Mouse (Mus musculus): ENCODE data around the gene Rbm3. TPM values are rescaled to one million over a fixed set of nuclear protein-coding genes. Genes with fewer than 3 reads are reported as not detected.
A peak's percentile ranks its signal among the peaks of the same experiment; 100 is the strongest.
"Not testable (repeated sequence)": the region's sequence is repeated elsewhere in the genome, so short reads cannot be mapped to it uniquely, and the experiment has no call there.

Rbm3 gene
- polyA plus RNA-seq, 1 experiment from 2014 or later = 397 TPM

- no peak for DNase-seq (ENCODE audit: low spot score)
- H3K27ac ChIP-seq (replicated peaks) = no peak overlapping the region
- no peaks in the 10 kb centered on the region; the same call in 1 of the 2 replicates for H3K9me3 ChIP-seq (replicated peaks)
- H3K4me1 ChIP-seq = no peaks in the 10 kb centered on the region
- H3K36me3 ChIP-seq = peaks cover 5% of the 10 kb centered on the region; the same call in 1 of the 2 replicates
- no peak overlapping the region for H3K4me3 ChIP-seq
- no peaks in the 10 kb centered on the region for H3K27me3 ChIP-seq (ENCODE audit: low read depth, poor library complexity, severe bottlenecking)
Measured at GRCm38 (mm10) chrX:8117264-8117663, 28.4 kb downstream of the Rbm3 start.

- WGBS = 77% methylated on average over 4 of the region's 4 CpGs
- H3K4me3 ChIP-seq = no peak overlapping the region
- no peak for DNase-seq (ENCODE audit: low spot score)
Measured at GRCm38 (mm10) chrX:8115275-8115674, 30.4 kb downstream of the Rbm3 start.

GRCm38 (mm10) chrX:8105019-8105418 is 40.7 kb downstream of the Rbm3 start:
- no peak overlapping the region for H3K27ac ChIP-seq (replicated peaks)
- H3K9me3 ChIP-seq (replicated peaks) = peaks cover 5% of the 10 kb centered on the region; the same call in 1 of the 2 replicates
- no peaks in the 10 kb centered on the region for H3K27me3 ChIP-seq (ENCODE audit: low read depth, poor library complexity, severe bottlenecking)
- WGBS = 95% methylated on average over 3 of the region's 3 CpGs
- no peak for DNase-seq (ENCODE audit: low spot score)
- no peak overlapping the region for H3K4me3 ChIP-seq
- no peaks in the 10 kb centered on the region for H3K36me3 ChIP-seq
- peaks cover 13% of the 10 kb centered on the region for H3K4me1 ChIP-seq

More at GRCm38 (mm10) chrX:8115275-8115674, 30.4 kb downstream of the Rbm3 start:
- no peaks in the 10 kb centered on the region for H3K4me1 ChIP-seq
- H3K27me3 ChIP-seq (ENCODE audit: low read depth, poor library complexity, severe bottlenecking) = no peaks in the 10 kb centered on the region
- no peak overlapping the region for H3K27ac ChIP-seq (replicated peaks)
- H3K36me3 ChIP-seq = peaks cover 5% of the 10 kb centered on the region; the same call in 1 of the 2 replicates
- no peaks in the 10 kb centered on the region for H3K9me3 ChIP-seq (replicated peaks)

GRCm38 (mm10) chrX:8102213-8102668 is 43.4 kb downstream of the Rbm3 start:
- Histone ChIP-seq H3K9me3 (replicated peaks) (peaks cover 5% of the 10 kb centered on the region; the same call in 1 of the 2 replicates), H3K27ac (replicated peaks) (no peak overlapping the region), H3K4me3 (no peak overlapping the region), H3K27me3 (ENCODE audit: low read depth, poor library complexity, severe bottlenecking) (no peaks in the 10 kb centered on the region), H3K4me1 (peaks cover 15% of the 10 kb centered on the region), H3K36me3 (no peaks in the 10 kb centered on the region)
- 80% methylated on average over 7 of the region's 7 CpGs for WGBS
- no peak for DNase-seq (ENCODE audit: low spot score)

GRCm38 (mm10) chrX:8101017-8101416 is 44.7 kb downstream of the Rbm3 start:
- Histone ChIP-seq H3K36me3 (no peaks in the 10 kb centered on the region), H3K4me1 (peaks cover 15% of the 10 kb centered on the region), H3K4me3 (no peak overlapping the region), H3K27me3 (ENCODE audit: low read depth, poor library complexity, severe bottlenecking) (no peaks in the 10 kb centered on the region), H3K9me3 (replicated peaks) (peaks cover 5% of the 10 kb centered on the region; the same call in 1 of the 2 replicates), H3K27ac (replicated peaks) (peak overlapping the region; percentile 80)
- peak; percentile 77 for DNase-seq (ENCODE audit: low spot score)
- WGBS = 20% methylated on average over 3 of the region's 3 CpGs

- no peak for DNase-seq (ENCODE audit: low spot score)
- WGBS = 70% methylated on average over 4 of the region's 4 CpGs
- H3K36me3 ChIP-seq = no peaks in the 10 kb centered on the region
- peaks cover 5% of the 10 kb centered on the region; the same call in 1 of the 2 replicates for H3K9me3 ChIP-seq (replicated peaks)
- H3K4me1 ChIP-seq = peaks cover 15% of the 10 kb centered on the region
- H3K27ac ChIP-seq (replicated peaks) = no peak overlapping the region
- no peaks in the 10 kb centered on the region for H3K27me3 ChIP-seq (ENCODE audit: low read depth, poor library complexity, severe bottlenecking)
- H3K4me3 ChIP-seq = no peak overlapping the region
Measured at GRCm38 (mm10) chrX:8099435-8099834, 46.2 kb downstream of the Rbm3 start.

- DNase-seq (ENCODE audit: low spot score) = peak; percentile 92
- peak overlapping the region; percentile 85 for H3K27ac ChIP-seq (replicated peaks)
- no peaks in the 10 kb centered on the region for H3K27me3 ChIP-seq (ENCODE audit: low read depth, poor library complexity, severe bottlenecking)
- H3K36me3 ChIP-seq = no peaks in the 10 kb centered on the region
- 15% methylated on average over 19 of the region's 19 CpGs for WGBS
- H3K4me1 ChIP-seq = peaks cover 15% of the 10 kb centered on the region
- peaks cover 5% of the 10 kb centered on the region; the same call in 1 of the 2 replicates for H3K9me3 ChIP-seq (replicated peaks)
- peak overlapping the region; percentile 42 for H3K4me3 ChIP-seq
Measured at GRCm38 (mm10) chrX:8096787-8097242, 48.9 kb downstream of the Rbm3 start.

GRCm38 (mm10) chrX:8096068-8096786 is 49.5 kb downstream of the Rbm3 start:
- not testable (repeated sequence) for H3K36me3 ChIP-seq; H3K9me3 ChIP-seq (replicated peaks); DNase-seq (ENCODE audit: low spot score); H3K27me3 ChIP-seq (ENCODE audit: low read depth, poor library complexity, severe bottlenecking)
- H3K4me1 ChIP-seq = peaks cover 12% of the 10 kb centered on the region
- 13% methylated on average over 28 of the region's 48 CpGs for WGBS
- H3K4me3 ChIP-seq = peak overlapping the region; percentile 43
- peak overlapping the region; percentile 85 for H3K27ac ChIP-seq (replicated peaks)

- WGBS = 88% methylated on average over 10 of the region's 10 CpGs
- Histone ChIP-seq H3K36me3 (no peaks in the 10 kb centered on the region), H3K27ac (replicated peaks) (0 out of 2 replicates have a peak overlapping the region, but pooled peaks have one; percentile 52), H3K27me3 (ENCODE audit: low read depth, poor library complexity, severe bottlenecking) (no peaks in the 10 kb centered on the region), H3K4me3 (peak overlapping the region; percentile 43), H3K9me3 (replicated peaks) (no peaks in the 10 kb centered on the region), H3K4me1 (peaks cover 7% of the 10 kb centered on the region)
- no peak for DNase-seq (ENCODE audit: low spot score)
Measured at GRCm38 (mm10) chrX:8095546-8095945, 50.1 kb downstream of the Rbm3 start.

GRCm38 (mm10) chrX:8090954-8091347 is 54.7 kb downstream of the Rbm3 start:
- WGBS = 87% methylated on average over 4 of the region's 5 CpGs
- not testable (repeated sequence) for H3K27me3 ChIP-seq (ENCODE audit: low read depth, poor library complexity, severe bottlenecking); H3K36me3 ChIP-seq; H3K4me3 ChIP-seq; H3K9me3 ChIP-seq (replicated peaks); H3K27ac ChIP-seq (replicated peaks); DNase-seq (ENCODE audit: low spot score); H3K4me1 ChIP-seq

- Histone ChIP-seq H3K27ac (replicated peaks) (no peak within 1 kb of the TSS), H3K4me1 (no peaks in the 10 kb centered on the region), H3K36me3 (no peaks in the 10 kb centered on the region), H3K27me3 (ENCODE audit: low read depth, poor library complexity, severe bottlenecking) (no peaks in the 10 kb centered on the region), H3K4me3 (no peak within 1 kb of the TSS), H3K9me3 (replicated peaks) (peaks cover 6% of the 10 kb centered on the region; the same call in 1 of the 2 replicates)
- no peak for DNase-seq (ENCODE audit: low spot score)
- 90% methylated on average over 14 of the region's 14 CpGs for WGBS
Measured at GRCm38 (mm10) chrX:8090346-8090953, 55.2 kb downstream of the Rbm3 start, which contains the start of gene Was. Gene Was (minus strand): TSS chrX:8090498.

- WGBS = 90% methylated on average over 3 of the region's 3 CpGs
- Histone ChIP-seq H3K27ac (replicated peaks) (no peak overlapping the region), H3K4me1 (no peaks in the 10 kb centered on the region), H3K4me3 (no peak overlapping the region), H3K27me3 (ENCODE audit: low read depth, poor library complexity, severe bottlenecking) (no peaks in the 10 kb centered on the region), H3K9me3 (replicated peaks) (peaks cover 7% of the 10 kb centered on the region; the same call in 1 of the 2 replicates), H3K36me3 (no peaks in the 10 kb centered on the region)
- no peak for DNase-seq (ENCODE audit: low spot score)
Measured at GRCm38 (mm10) chrX:8089746-8090145, 55.9 kb downstream of the Rbm3 start.

Data from midbrain, embryonic 10.5 days (tissue).